Mouse (Mus musculus): Measurements from ENCODE around the gene Evi2. TPM values are rescaled to one million over a fixed set of nuclear protein-coding genes. Genes with fewer than 3 reads are reported as not detected.

Evi2 gene
- total and polyA plus RNA-seq, 2 experiments from 2014 or later = 0.28 TPM; not detected in 1

GRCm38 (mm10) chr11:79522944-79523343 is 7.4 kb downstream of the Evi2 start:
- Histone ChIP-seq H3K27ac (ENCODE audit: low read depth, low read length) (no peak overlapping the region), H3K9me3 (ENCODE audit: low read length) (no peaks in the 10 kb centered on the region), H3K9ac (replicated peaks; ENCODE audit: low read length, poor library complexity, severe bottlenecking) (no peak overlapping the region), H3K4me1 (ENCODE audit: insufficient read depth, low read length) (no peaks in the 10 kb centered on the region), H3K36me3 (ENCODE audit: insufficient read depth, low read length) (peaks cover under 1% of the 10 kb centered on the region; the same call in 1 of the 2 replicates), H3K4me3 (ENCODE audit: low read depth, low read length) (no peak overlapping the region), H3K27me3 (ENCODE audit: insufficient read depth, low read length) (no peaks in the 10 kb centered on the region), H3K4me2 (ENCODE audit: low read depth, low read length, poor library complexity, severe bottlenecking) (no peak overlapping the region)
- DNase-seq (ENCODE audit: low spot score) (no peak), ATAC-seq (ENCODE audit: low FRiP score) (no peak)
- TF ChIP-seq CTCF (IDR thresholded peaks at IDR 0.05) = no peak
- WGBS = 89% methylated on average over 1 of the region's 1 CpGs

DNA sequence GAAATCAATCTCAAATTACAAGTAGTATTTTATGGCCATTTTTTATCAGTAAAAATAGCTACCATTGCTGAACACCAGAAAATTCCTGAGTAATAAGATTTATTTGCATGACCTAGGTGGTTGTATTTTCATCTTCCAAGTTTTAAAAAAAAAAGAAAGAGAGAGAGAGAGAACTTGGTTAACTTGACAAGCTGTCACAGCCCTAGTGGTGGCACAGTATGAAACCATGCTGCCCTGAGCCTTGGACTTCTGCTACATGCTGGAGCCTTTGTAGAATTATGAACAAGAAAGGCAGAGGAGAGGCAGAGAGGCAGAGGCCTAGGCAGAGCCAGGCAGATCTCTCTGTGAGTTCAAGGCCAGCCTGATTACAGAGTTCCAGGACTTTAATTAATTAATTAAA is 8.5 kb downstream of the Evi2 start:
- Histone ChIP-seq H3K27ac (ENCODE audit: low read depth, low read length) (no peak overlapping the region), H3K4me1 (ENCODE audit: insufficient read depth, low read length) (no peaks in the 10 kb centered on the region), H3K27me3 (ENCODE audit: insufficient read depth, low read length) (no peaks in the 10 kb centered on the region), H3K9me3 (ENCODE audit: low read length) (no peaks in the 10 kb centered on the region), H3K9ac (replicated peaks; ENCODE audit: low read length, poor library complexity, severe bottlenecking) (no peak overlapping the region), H3K4me2 (ENCODE audit: low read depth, low read length, poor library complexity, severe bottlenecking) (no peak overlapping the region), H3K4me3 (ENCODE audit: low read depth, low read length) (no peak overlapping the region), H3K36me3 (ENCODE audit: insufficient read depth, low read length) (no peaks in the 10 kb centered on the region)
- DNase-seq (ENCODE audit: low spot score) (no peak), ATAC-seq (ENCODE audit: low FRiP score) (no peak)
- TF ChIP-seq CTCF (IDR thresholded peaks at IDR 0.05) = no peak

GRCm38 (mm10) chr11:79520772-79521171 is 9.6 kb downstream of the Evi2 start:
- H3K27ac ChIP-seq (ENCODE audit: low read depth, low read length) = no peak overlapping the region
- no peaks in the 10 kb centered on the region for H3K9me3 ChIP-seq (ENCODE audit: low read length)
- no peak overlapping the region for H3K4me2 ChIP-seq (ENCODE audit: low read depth, low read length, poor library complexity, severe bottlenecking)
- no peaks in the 10 kb centered on the region for H3K4me1 ChIP-seq (ENCODE audit: insufficient read depth, low read length)
- no peaks in the 10 kb centered on the region for H3K27me3 ChIP-seq (ENCODE audit: insufficient read depth, low read length)
- no peak overlapping the region for H3K4me3 ChIP-seq (ENCODE audit: low read depth, low read length)
- TF ChIP-seq CTCF (IDR thresholded peaks at IDR 0.05) = no peak
- DNase-seq (ENCODE audit: low spot score) (no peak), ATAC-seq (ENCODE audit: low FRiP score) (no peak)
- H3K36me3 ChIP-seq (ENCODE audit: insufficient read depth, low read length) = no peaks in the 10 kb centered on the region
- H3K9ac ChIP-seq (replicated peaks; ENCODE audit: low read length, poor library complexity, severe bottlenecking) = no peak overlapping the region

DNA sequence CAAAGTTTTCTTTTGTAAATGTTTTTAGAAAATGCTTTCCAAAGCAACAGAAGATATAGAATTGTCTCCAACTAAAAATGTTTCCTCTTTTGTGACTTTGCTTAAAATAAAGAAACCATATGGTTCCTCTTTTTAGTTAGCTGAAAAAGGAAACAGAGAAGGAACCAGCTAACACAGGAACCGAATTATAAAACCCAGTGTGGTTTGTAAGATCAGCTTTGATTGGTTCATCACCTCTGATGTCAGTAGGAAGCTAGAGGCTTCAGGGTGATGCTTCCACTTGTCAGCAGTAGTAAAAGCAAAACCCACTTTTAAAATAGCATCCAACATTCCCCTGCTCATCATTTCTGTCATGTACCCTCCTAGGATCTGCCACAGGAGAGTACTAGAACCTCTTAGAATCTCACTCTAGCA is 10.5 kb downstream of the Evi2 start:
- DNase-seq (ENCODE audit: low spot score) = no peak
- no peak overlapping the region for H3K4me3 ChIP-seq (ENCODE audit: low read depth, low read length)
- no peaks in the 10 kb centered on the region for H3K27me3 ChIP-seq (ENCODE audit: insufficient read depth, low read length)
- no peaks in the 10 kb centered on the region for H3K9me3 ChIP-seq (ENCODE audit: low read length)
- H3K9ac ChIP-seq (replicated peaks; ENCODE audit: low read length, poor library complexity, severe bottlenecking) = no peak overlapping the region
- WGBS = 81% methylated on average over 1 of the region's 1 CpGs
- no peak overlapping the region for H3K27ac ChIP-seq (ENCODE audit: low read depth, low read length)
- H3K4me1 ChIP-seq (ENCODE audit: insufficient read depth, low read length) = no peaks in the 10 kb centered on the region
- ATAC-seq (ENCODE audit: low FRiP score) = no peak
- no peaks in the 10 kb centered on the region for H3K36me3 ChIP-seq (ENCODE audit: insufficient read depth, low read length)
- TF ChIP-seq CTCF (IDR thresholded peaks at IDR 0.05) = no peak
- no peak overlapping the region for H3K4me2 ChIP-seq (ENCODE audit: low read depth, low read length, poor library complexity, severe bottlenecking)

DNA sequence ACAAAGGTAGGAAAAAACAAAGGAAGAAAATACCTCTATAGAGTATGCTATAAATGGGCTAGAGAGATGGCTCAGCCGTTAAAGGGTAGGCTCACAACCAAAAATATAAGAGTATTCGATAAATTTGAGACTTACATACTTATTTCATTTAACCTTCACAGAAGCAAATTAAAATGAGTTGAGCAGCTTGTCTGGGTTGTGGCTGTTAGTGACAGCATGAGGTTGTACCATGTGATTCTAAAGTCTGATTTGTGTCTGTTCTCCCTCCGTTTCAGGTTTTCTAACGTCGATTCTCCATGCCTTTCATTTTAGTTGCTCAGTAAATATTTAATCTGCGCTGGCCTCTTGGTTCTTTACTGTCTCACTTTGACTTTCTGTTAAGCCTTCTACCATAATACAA is 11.1 kb downstream of the Evi2 start:
- Histone ChIP-seq H3K4me3 (ENCODE audit: low read depth, low read length) (no peak overlapping the region), H3K9ac (replicated peaks; ENCODE audit: low read length, poor library complexity, severe bottlenecking) (no peak overlapping the region), H3K36me3 (ENCODE audit: insufficient read depth, low read length) (0 out of 2 replicates have a peak, but pooled peaks cover under 1% of the 10 kb centered on the region), H3K27ac (ENCODE audit: low read depth, low read length) (no peak overlapping the region), H3K4me2 (ENCODE audit: low read depth, low read length, poor library complexity, severe bottlenecking) (no peak overlapping the region), H3K27me3 (ENCODE audit: insufficient read depth, low read length) (no peaks in the 10 kb centered on the region), H3K4me1 (ENCODE audit: insufficient read depth, low read length) (no peaks in the 10 kb centered on the region), H3K9me3 (ENCODE audit: low read length) (no peaks in the 10 kb centered on the region)
- ATAC-seq (ENCODE audit: low FRiP score) (no peak), DNase-seq (ENCODE audit: low spot score) (no peak)
- WGBS = 74% methylated on average over 6 of the region's 6 CpGs
- TF ChIP-seq CTCF (IDR thresholded peaks at IDR 0.05) = no peak

- no peak for DNase-seq (ENCODE audit: low spot score)
- 0 out of 2 replicates have a peak, but pooled peaks cover 2% of the 10 kb centered on the region for H3K36me3 ChIP-seq (ENCODE audit: insufficient read depth, low read length)
- H3K4me1 ChIP-seq (ENCODE audit: insufficient read depth, low read length) = no peaks in the 10 kb centered on the region
- H3K27me3 ChIP-seq (ENCODE audit: insufficient read depth, low read length) = no peaks in the 10 kb centered on the region
- no peak overlapping the region for H3K4me2 ChIP-seq (ENCODE audit: low read depth, low read length, poor library complexity, severe bottlenecking)
- no peak for ATAC-seq (ENCODE audit: low FRiP score)
- H3K4me3 ChIP-seq (ENCODE audit: low read depth, low read length) = no peak overlapping the region
- no peak for TF ChIP-seq CTCF (IDR thresholded peaks at IDR 0.05)
- H3K9ac ChIP-seq (replicated peaks; ENCODE audit: low read length, poor library complexity, severe bottlenecking) = no peak overlapping the region
- WGBS = 99% methylated on average over 2 of the region's 2 CpGs
- no peaks in the 10 kb centered on the region for H3K9me3 ChIP-seq (ENCODE audit: low read length)
- no peak overlapping the region for H3K27ac ChIP-seq (ENCODE audit: low read depth, low read length)
Observed at GRCm38 (mm10) chr11:79515798-79516197, 14.6 kb downstream of the Evi2 start.
